Mouse (Mus musculus): ENCODE results near the gene Nrxn2. TPM values are rescaled to one million over a fixed set of nuclear protein-coding genes. Genes with fewer than 3 reads are reported as not detected.

Gene Nrxn2
- total and polyA plus RNA-seq, 2 experiments from 2014 or later: 49.4 to 256 TPM

- peak overlapping the region; percentile 41 for H3K27ac ChIP-seq (ENCODE audit: low read depth, low read length)
- DNase-seq: no peak
- no peak for TF ChIP-seq CTCF (IDR thresholded peaks at IDR 0.05; ENCODE audit: low read depth)
- ATAC-seq: no peak
- H3K9me3 ChIP-seq (ENCODE audit: low read length): no peaks in the 10 kb centered on the region
- H3K27me3 ChIP-seq (ENCODE audit: insufficient read depth, low read length): no peaks in the 10 kb centered on the region
- H3K4me1 ChIP-seq (ENCODE audit: insufficient read depth): peaks cover 29% of the 10 kb centered on the region
- H3K4me3 ChIP-seq (ENCODE audit: low read depth, low read length): no peak overlapping the region
- H3K36me3 ChIP-seq (ENCODE audit: insufficient read depth): peaks cover 22% of the 10 kb centered on the region
- whole genome bisulfite sequencing: 50% methylated on average over 9 of the region's 9 CpGs
- no peak overlapping the region for H3K9ac ChIP-seq
- H3K4me2 ChIP-seq (ENCODE audit: low read depth): no peak overlapping the region
These were observed 34.3 kb downstream of the Nrxn2 start for GRCm38 (mm10) chr19:6452672-6453310.

DNA sequence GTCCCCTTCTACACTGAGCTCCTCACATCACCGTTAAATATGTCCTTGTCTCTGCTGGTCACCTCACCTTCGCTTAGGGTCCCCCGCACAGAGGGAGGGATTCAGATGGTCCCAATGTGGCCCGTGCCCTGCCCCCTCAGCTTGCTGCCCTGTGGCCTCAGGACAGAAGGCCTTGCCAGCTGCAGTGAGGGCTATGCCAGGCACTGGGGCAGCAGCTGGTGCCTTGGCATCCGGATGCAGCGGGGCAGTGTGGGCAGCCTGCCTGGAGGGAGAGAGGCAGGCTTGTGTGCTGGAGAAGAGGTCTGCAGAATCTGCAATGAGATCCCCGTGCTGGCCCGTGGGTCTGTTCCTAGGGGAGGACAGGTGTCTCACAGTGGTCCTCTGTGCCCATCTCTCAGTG, 34.8 kb downstream of the Nrxn2 start:
- Histone ChIP-seq H3K4me2 (ENCODE audit: low read depth) (no peak overlapping the region), H3K9ac (no peak overlapping the region), H3K4me1 (ENCODE audit: insufficient read depth) (peaks cover 23% of the 10 kb centered on the region), H3K27ac (ENCODE audit: low read depth, low read length) (peak overlapping the region; percentile 41), H3K4me3 (ENCODE audit: low read depth, low read length) (no peak overlapping the region), H3K27me3 (ENCODE audit: insufficient read depth, low read length) (no peaks in the 10 kb centered on the region), H3K36me3 (ENCODE audit: insufficient read depth) (peaks cover 28% of the 10 kb centered on the region), H3K9me3 (ENCODE audit: low read length) (no peaks in the 10 kb centered on the region)
- TF ChIP-seq CTCF (IDR thresholded peaks at IDR 0.05; ENCODE audit: low read depth): no peak
- peak; percentile 32 for ATAC-seq
- DNase-seq: peak; percentile 63
- WGBS: 61% methylated on average over 8 of the region's 8 CpGs

DNA sequence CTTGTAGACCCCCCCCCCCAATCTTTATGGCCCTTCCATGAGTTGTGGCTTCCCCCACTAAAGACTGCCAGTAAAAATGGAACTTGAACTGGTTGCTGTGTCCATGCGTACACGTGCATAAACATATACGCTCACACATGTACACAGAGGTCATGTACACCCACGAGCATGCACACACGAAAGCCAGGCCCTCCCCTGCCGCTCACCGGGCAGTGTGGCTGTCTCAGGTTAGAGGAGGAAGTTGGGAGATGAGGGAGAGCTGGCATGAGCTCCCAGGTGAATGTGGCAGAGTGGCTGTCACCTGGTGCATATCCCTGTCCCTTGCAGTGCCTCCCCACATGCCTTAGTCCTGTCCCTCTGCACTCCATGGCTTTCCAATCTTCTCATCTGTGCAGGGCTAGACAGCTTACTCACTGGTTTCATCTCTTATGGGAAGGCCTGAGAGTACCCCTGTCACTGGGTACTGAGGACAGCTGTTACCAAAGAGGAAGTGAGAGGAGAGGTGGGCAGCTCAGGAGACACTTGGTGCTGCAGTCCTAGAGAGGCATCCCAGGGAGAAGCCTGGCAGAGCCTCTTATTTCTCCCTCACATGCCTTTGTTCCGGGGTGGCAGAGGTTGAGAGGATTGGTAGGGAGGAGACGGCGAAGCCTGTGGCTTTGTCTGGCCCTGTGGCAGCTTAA, 35.6 kb downstream of the Nrxn2 start:
- WGBS: 69% methylated on average over 10 of the region's 10 CpGs
- TF ChIP-seq CTCF (IDR thresholded peaks at IDR 0.05; ENCODE audit: low read depth): no peak
- Histone ChIP-seq H3K4me2 (ENCODE audit: low read depth) (no peak overlapping the region), H3K4me1 (ENCODE audit: insufficient read depth) (peaks cover 18% of the 10 kb centered on the region), H3K27ac (ENCODE audit: low read depth, low read length) (peak overlapping the region; percentile 35; the same call in 1 of the 2 replicates), H3K4me3 (ENCODE audit: low read depth, low read length) (no peak overlapping the region), H3K9ac (no peak overlapping the region), H3K36me3 (ENCODE audit: insufficient read depth) (peaks cover 36% of the 10 kb centered on the region), H3K9me3 (ENCODE audit: low read length) (no peaks in the 10 kb centered on the region), H3K27me3 (ENCODE audit: insufficient read depth, low read length) (no peaks in the 10 kb centered on the region)
- ATAC-seq: no peak
- no peak for DNase-seq

GRCm38 (mm10) chr19:6459504-6459903, 41.0 kb downstream of the Nrxn2 start:
- WGBS: 90% methylated on average over 6 of the region's 6 CpGs
- Histone ChIP-seq H3K4me3 (ENCODE audit: low read depth, low read length) (no peak overlapping the region), H3K9me3 (ENCODE audit: low read length) (no peaks in the 10 kb centered on the region), H3K27ac (ENCODE audit: low read depth, low read length) (no peak overlapping the region), H3K4me2 (ENCODE audit: low read depth) (no peak overlapping the region), H3K4me1 (ENCODE audit: insufficient read depth) (peaks cover 3% of the 10 kb centered on the region; the same call in 1 of the 2 replicates), H3K27me3 (ENCODE audit: insufficient read depth, low read length) (no peaks in the 10 kb centered on the region), H3K36me3 (ENCODE audit: insufficient read depth) (peaks cover 49% of the 10 kb centered on the region), H3K9ac (no peak overlapping the region)
- no peak for DNase-seq
- ATAC-seq: no peak
- no peak for TF ChIP-seq CTCF (IDR thresholded peaks at IDR 0.05; ENCODE audit: low read depth)

GRCm38 (mm10) chr19:6462841-6463240, 44.3 kb downstream of the Nrxn2 start:
- 36% methylated on average over 6 of the region's 6 CpGs for WGBS
- no peak overlapping the region for H3K27ac ChIP-seq (ENCODE audit: low read depth, low read length)

GRCm38 (mm10) chr19:6464306-6465071, 46.0 kb downstream of the Nrxn2 start:
- no peaks in the 10 kb centered on the region for H3K9me3 ChIP-seq (ENCODE audit: low read length)
- DNase-seq (no peak), ATAC-seq (peak; percentile 65)
- peaks cover 10% of the 10 kb centered on the region; the same call in 1 of the 2 replicates for H3K36me3 ChIP-seq (ENCODE audit: insufficient read depth)
- no peaks in the 10 kb centered on the region for H3K27me3 ChIP-seq (ENCODE audit: insufficient read depth, low read length)
- H3K4me2 ChIP-seq (ENCODE audit: low read depth): no peak overlapping the region
- no peak overlapping the region for H3K4me3 ChIP-seq (ENCODE audit: low read depth, low read length)
- peak overlapping the region; percentile 50 for H3K27ac ChIP-seq (ENCODE audit: low read depth, low read length)
- TF ChIP-seq CTCF (IDR thresholded peaks at IDR 0.05; ENCODE audit: low read depth): peak; percentile 28
- H3K4me1 ChIP-seq (ENCODE audit: insufficient read depth): peaks cover 3% of the 10 kb centered on the region; the same call in 1 of the 2 replicates
- 53% methylated on average over 10 of the region's 10 CpGs for WGBS
- no peak overlapping the region for H3K9ac ChIP-seq

More at GRCm38 (mm10) chr19:6462841-6463240, 44.3 kb downstream of the Nrxn2 start:
- Histone ChIP-seq H3K9me3 (ENCODE audit: low read length) (no peaks in the 10 kb centered on the region), H3K4me3 (ENCODE audit: low read depth, low read length) (no peak overlapping the region), H3K4me2 (ENCODE audit: low read depth) (no peak overlapping the region), H3K36me3 (ENCODE audit: insufficient read depth) (peaks cover 27% of the 10 kb centered on the region), H3K4me1 (ENCODE audit: insufficient read depth) (peaks cover 3% of the 10 kb centered on the region; the same call in 1 of the 2 replicates), H3K9ac (no peak overlapping the region), H3K27me3 (ENCODE audit: insufficient read depth, low read length) (no peaks in the 10 kb centered on the region)
- DNase-seq: no peak
- no peak for ATAC-seq
- TF ChIP-seq CTCF (IDR thresholded peaks at IDR 0.05; ENCODE audit: low read depth): no peak
